Mouse (Mus musculus): ENCODE measurements around the gene Mapk12.

DNA sequence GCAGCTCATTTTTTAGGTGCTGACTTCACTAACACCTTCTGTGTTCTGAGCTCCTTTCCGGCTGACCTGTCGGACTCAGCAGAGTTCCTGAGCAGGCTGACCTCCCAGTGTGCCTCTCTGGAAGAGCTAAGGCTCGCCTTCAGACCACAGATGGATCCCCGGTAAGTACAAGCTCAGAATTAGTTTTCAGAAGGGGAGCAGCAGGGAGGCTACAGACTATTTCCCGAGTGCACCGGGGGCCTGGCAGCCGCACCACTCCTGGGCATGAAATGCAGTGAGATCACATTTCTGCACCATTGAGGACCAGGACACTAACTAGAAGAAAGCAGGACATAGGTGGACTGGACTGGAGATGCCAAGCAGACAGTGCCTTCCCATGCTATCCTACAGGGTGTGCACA is 41.9 kb downstream of the Mapk12 start:
- TF ChIP-seq ZNF384 (IDR thresholded peaks at IDR 0.05; ENCODE audit: low read depth, low read length) = no peak
- TF ChIP-seq CHD2 (IDR thresholded peaks at IDR 0.05; ENCODE audit: low read depth, low read length) = no peak
